Mouse (Mus musculus) layer of hippocampus, adult 18-20 months (tissue): ENCODE data around the gene Prss46. TPM values are rescaled to one million over a fixed set of nuclear protein-coding genes. Genes with fewer than 3 reads are reported as not detected.

Experiments used
- DNase-seq, 2 experiments: peaks; one replicate each; pipeline ENCODE4 v3.0.0; 2022; ENCODE audit warnings: low spot score in 2 of 2
- total RNA-seq, 2 experiments: library from RNA; stranded (reverse); gene quantifications; 2 replicates each; pipeline ENCODE4 v1.2.3; 2021

The Prss46 gene
- total RNA-seq, 2 experiments from 2014 or later = not detected

DNA sequence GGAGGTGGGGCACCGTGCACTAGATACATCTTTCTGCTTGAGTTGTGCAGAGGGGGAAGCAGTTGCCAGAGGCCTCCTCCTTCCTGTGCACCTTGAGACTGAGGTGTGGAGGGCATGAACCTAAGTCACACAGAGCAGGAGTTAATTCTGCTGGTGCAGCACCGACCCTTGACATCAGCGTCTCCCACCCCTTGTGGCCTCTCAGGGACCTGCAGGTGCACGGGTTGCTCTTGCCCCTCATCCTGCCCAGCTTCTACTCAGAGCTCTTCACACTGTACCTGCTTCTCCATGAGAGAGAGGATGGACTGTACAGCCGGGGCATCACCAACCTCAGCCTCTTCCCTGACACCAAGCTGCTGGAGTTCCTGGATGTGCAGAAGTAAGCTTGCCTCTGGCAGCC, 51.2 kb downstream of the Prss46 start:
- DNase-seq = no peak

DNA sequence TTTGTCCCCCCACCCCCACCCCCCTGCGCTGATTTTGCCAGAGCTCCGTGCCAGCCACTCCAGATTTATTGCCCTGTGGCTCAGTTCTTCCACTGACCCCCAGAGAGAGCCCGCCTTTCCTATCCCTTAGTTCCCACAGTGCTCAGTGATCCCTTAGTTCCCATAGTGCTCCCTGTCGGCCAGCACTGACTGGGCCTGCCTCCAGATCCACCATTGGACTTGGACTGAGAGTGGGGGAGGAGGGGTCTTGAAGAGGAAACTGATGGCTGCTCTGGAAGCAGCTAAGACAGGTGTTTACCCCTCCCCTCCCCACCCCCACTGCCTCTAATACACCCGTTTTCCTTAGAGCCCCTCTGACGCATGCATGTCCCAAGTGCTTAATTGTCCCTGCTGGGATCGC, 51.7 kb downstream of the Prss46 start:
- no peak for DNase-seq

DNA sequence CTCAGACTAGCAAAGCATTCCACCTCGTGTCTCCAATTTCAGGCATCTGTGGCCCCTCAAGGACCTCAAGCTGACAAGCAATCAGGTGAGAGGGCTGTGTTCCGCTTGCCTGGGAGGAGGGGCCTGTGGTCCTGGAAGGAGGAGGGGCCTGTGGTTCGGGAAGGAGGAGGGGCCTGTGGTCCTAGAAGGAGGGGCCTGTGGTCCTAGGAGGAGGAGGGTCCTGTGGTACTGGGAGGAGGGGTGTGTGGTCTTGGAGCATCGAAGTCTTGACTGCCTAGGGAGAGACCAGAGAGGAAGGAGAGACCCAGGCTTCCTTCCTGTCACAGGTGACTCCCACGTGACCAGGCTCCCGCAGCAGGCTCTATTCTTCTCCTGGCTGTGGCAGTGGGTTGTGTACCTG, 52.3 kb downstream of the Prss46 start:
- no peak for DNase-seq

DNA sequence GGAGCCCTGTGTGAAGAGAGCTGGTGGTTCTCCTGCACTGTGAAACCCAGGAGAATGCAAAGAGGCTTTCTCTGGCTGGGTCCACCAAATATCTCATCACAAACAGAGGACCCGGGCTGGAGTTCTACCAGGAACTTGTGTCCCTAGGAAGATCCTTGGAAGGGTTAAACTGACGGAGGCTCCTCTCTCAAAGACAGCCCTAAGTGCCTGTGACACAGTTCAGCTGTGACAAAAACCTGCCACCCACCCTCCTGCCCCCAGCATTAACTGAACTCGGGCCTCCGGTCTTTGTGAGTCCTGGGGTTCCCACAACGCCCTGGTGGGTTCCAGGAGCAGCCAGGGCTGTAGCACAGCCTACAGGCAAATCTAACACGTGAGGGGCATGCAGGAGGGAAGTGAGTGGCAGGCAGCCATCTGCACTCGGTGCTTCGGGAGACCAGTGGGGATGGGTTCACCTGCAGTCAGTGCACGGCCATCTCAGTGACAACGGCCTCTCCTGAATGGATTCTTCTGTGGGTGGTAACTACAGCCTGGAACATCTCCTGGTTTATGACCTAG, 55.2 kb downstream of the Prss46 start:
- DNase-seq = no peak

DNA sequence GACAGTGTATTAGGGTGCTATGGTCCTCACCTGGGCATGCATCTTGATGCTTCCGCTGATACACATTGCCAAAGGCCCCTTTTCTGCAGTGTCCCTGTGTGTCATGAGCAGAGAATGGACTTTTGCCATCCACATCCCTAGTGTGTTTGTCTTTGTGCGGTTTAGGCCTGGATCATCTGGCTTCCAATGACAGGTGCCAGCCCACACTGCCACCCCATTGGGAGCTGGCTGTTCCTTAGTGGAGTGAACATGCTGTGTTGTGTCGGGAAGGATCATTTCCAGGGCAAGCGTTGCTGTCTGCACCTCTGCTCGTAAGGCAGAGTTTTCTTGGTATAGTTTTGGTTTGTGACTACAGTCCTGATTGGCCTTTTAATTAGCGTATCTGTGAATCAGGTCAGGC, 56.9 kb downstream of the Prss46 start:
- no peak for DNase-seq

- no peak for DNase-seq
Measured at GRCm38 (mm10) chr9:110902271-110902670, 58.0 kb downstream of the Prss46 start.

Other genes with a start within 250 kb of the Prss46 start
- 1 to 10 TPM; 2.0 to 3.5 TPM for gene Nradd, start 220.1 kb upstream of the Prss46 start, total RNA-seq
- 10 to 100 TPM; 13.4 to 18.9 TPM for gene Nbeal2, start 190.3 kb upstream of the Prss46 start, total RNA-seq
- gene Ccdc12, start 188.0 kb upstream of the Prss46 start, total RNA-seq = 10 to 100 TPM; 50.9 to 62.8 TPM
- not detected for gene Myl3, start 102.6 kb upstream of the Prss46 start, total RNA-seq
- gene Pth1r, start 97.4 kb upstream of the Prss46 start, total RNA-seq = 1 to 10 TPM; 3.9 TPM
- not detected for gene Prss42, start 46.3 kb upstream of the Prss46 start, total RNA-seq
- gene Prss44, start 30.5 kb upstream of the Prss46 start, total RNA-seq = not detected
- gene Prss43, start 17.8 kb upstream of the Prss46 start, total RNA-seq = under 1 TPM in 1 of 2 experiments, not detected in 1; 0.33 TPM
- under 1 TPM in 1 of 2 experiments, not detected in 1; 0.35 TPM for gene Prss45, start 9.9 kb upstream of the Prss46 start, total RNA-seq
- gene Prss50, start 13.5 kb downstream of the Prss46 start, total RNA-seq = 1 to 10 TPM; 1.6 to 2.1 TPM
- gene Als2cl, start 35.4 kb downstream of the Prss46 start, total RNA-seq = 1 to 10 TPM; 7.7 to 8.4 TPM
- gene Tmie, start 35.6 kb downstream of the Prss46 start, total RNA-seq = 1 to 10 TPM; 1.7 to 1.9 TPM
- gene Fam240a, start 72.4 kb downstream of the Prss46 start, total RNA-seq = not detected
- 1 to 10 TPM in 1 of 2 experiments, under 1 TPM in 1; 0.18 to 1.1 TPM for gene Tdgf1, start 101.7 kb downstream of the Prss46 start, total RNA-seq
- gene Lrrc2, start 107.0 kb downstream of the Prss46 start, total RNA-seq = 1 to 10 TPM; 1.1 to 3.1 TPM
- under 1 TPM; 0.15 to 0.40 TPM for gene Rtp3, start 146.1 kb downstream of the Prss46 start, total RNA-seq
- not detected for gene Ltf, start 174.8 kb downstream of the Prss46 start, total RNA-seq
- gene Ccrl2, start 213.0 kb downstream of the Prss46 start, total RNA-seq = 1 to 10 TPM in 1 of 2 experiments, under 1 TPM in 1; 0.58 to 1.4 TPM